Mouse (Mus musculus) neural tube, embryonic 15.5 days (tissue): ENCODE results near the gene Shank1. TPM values are rescaled to one million over a fixed set of nuclear protein-coding genes. Genes with fewer than 3 reads are reported as not detected.
A peak's percentile ranks its signal among the peaks of the same experiment; 100 is the strongest.

Experiments
- ATAC-seq: fragments of 200-750 bp; cut with Nextera tagmentation; 2 replicates; pipeline ENCODE4 v1.8.0; 2017; ENCODE audit warnings: mild to moderate bottlenecking, moderate TSS enrichment, moderate library complexity; ENCODE audit not compliant: low FRiP score
- H3K27ac ChIP-seq: fragments of 300-500 bp; sonication (generic); replicated peaks from 2 replicates; pipeline ENCODE4 v1.5.1; 2015; ENCODE audit warnings: mild to moderate bottlenecking, inconsistent platforms
- H3K27me3 ChIP-seq: fragments of 300-500 bp; sonication (generic); replicated peaks from 2 replicates; pipeline ENCODE4 v1.6.1; 2015; ENCODE audit warnings: inconsistent platforms
- H3K36me3 ChIP-seq: fragments of 300-500 bp; sonication (generic); 2 replicates; pipeline ENCODE4 v1.6.1; 2015; ENCODE audit warnings: inconsistent platforms
- H3K4me1 ChIP-seq: fragments of 300-500 bp; sonication (generic); 2 replicates; pipeline ENCODE4 v1.6.1; 2015; ENCODE audit warnings: inconsistent platforms
- H3K4me2 ChIP-seq: fragments of 300-500 bp; sonication (generic); 2 replicates; pipeline ENCODE4 v1.6.1; 2015; ENCODE audit warnings: inconsistent platforms, mild to moderate bottlenecking, moderate library complexity
- H3K4me3 ChIP-seq: fragments of 300-500 bp; sonication (generic); replicated peaks from 2 replicates; pipeline ENCODE4 v1.5.1; 2015; ENCODE audit warnings: mild to moderate bottlenecking, inconsistent platforms
- H3K9ac ChIP-seq: fragments of 300-500 bp; sonication (generic); replicated peaks from 2 replicates; pipeline ENCODE4 v1.6.1; 2015; ENCODE audit warnings: mild to moderate bottlenecking, inconsistent platforms
- H3K9me3 ChIP-seq: fragments of 300-500 bp; sonication (generic); replicated peaks from 2 replicates; pipeline ENCODE4 v1.6.1; 2016; ENCODE audit warnings: inconsistent platforms
- WGBS: fragments of 180-500 bp; shearing (Covaris S2); methylation state at CpG from one replicate; pipeline ENCODE4 v1.1.7; 2015; ENCODE audit warnings: mixed read lengths; 5-methylcytosine and 5-hydroxymethylcytosine counted together
- polyA plus RNA-seq: library from polyadenylated mRNA; unstranded; fragments of >200 nt; fragmentation: Nextera tagmentation; extraction: Ambion mirVana; gene quantifications from 2 replicates; pipeline ENCODE4 v1.2.1, GENCODE M21; 2015

Shank1 gene
- polyA plus RNA-seq: 38.1 and 47.6 TPM in 2 replicates

- 27% methylated on average over 7 of the region's 22 CpGs for WGBS
- ATAC-seq: no peak
- H3K27me3 ChIP-seq: no peaks in the 10 kb centered on the region
- H3K9ac ChIP-seq: peak within 1 kb of the TSS; percentile 77
- H3K9me3 ChIP-seq: no peaks in the 10 kb centered on the region
- H3K4me3 ChIP-seq: peak within 1 kb of the TSS; percentile 71
- H3K4me2 ChIP-seq: peak within 1 kb of the TSS; percentile 88
- H3K4me1 ChIP-seq: peaks cover 45% of the 10 kb centered on the region
- H3K27ac ChIP-seq: peak within 1 kb of the TSS; percentile 81
- peaks cover 22% of the 10 kb centered on the region for H3K36me3 ChIP-seq
Observed at GRCm38 (mm10) chr7:44309475-44310284, at the start of gene Shank1. TSS of gene Shank1 (plus strand) at chr7:44310253.

GRCm38 (mm10) chr7:44260410-44260809, 49.6 kb upstream of the Shank1 start:
- Histone ChIP-seq H3K4me1 (peaks cover 7% of the 10 kb centered on the region), H3K9me3 (no peaks in the 10 kb centered on the region), H3K9ac (no peak overlapping the region), H3K27me3 (0 out of 2 replicates have a peak, but pooled peaks cover 8% of the 10 kb centered on the region), H3K27ac (no peak overlapping the region), H3K36me3 (no peaks in the 10 kb centered on the region), H3K4me2 (no peak overlapping the region), H3K4me3 (no peak overlapping the region)
- 77% methylated on average over 6 of the region's 6 CpGs for WGBS
- ATAC-seq: no peak

GRCm38 (mm10) chr7:44261147-44261546, 48.9 kb upstream of the Shank1 start, which contains the start of gene Gm15517:
TSS of gene Gm15517 (plus strand) at chr7:44261447.
- Histone ChIP-seq H3K9me3 (no peaks in the 10 kb centered on the region), H3K4me1 (peaks cover 7% of the 10 kb centered on the region), H3K36me3 (no peaks in the 10 kb centered on the region), H3K27ac (no peak within 1 kb of the TSS), H3K4me3 (no peak within 1 kb of the TSS), H3K27me3 (0 out of 2 replicates have a peak, but pooled peaks cover 11% of the 10 kb centered on the region), H3K9ac (no peak within 1 kb of the TSS), H3K4me2 (no peak within 1 kb of the TSS)
- no peak for ATAC-seq
- 46% methylated on average over 5 of the region's 5 CpGs for WGBS

- Histone ChIP-seq H3K4me2 (peak overlapping the region; percentile 76), H3K27me3 (0 out of 2 replicates have a peak, but pooled peaks cover 11% of the 10 kb centered on the region), H3K36me3 (no peaks in the 10 kb centered on the region), H3K27ac (peak overlapping the region; percentile 75), H3K9ac (peak overlapping the region; percentile 47), H3K4me3 (peak overlapping the region; percentile 38), H3K9me3 (no peaks in the 10 kb centered on the region), H3K4me1 (peaks cover 7% of the 10 kb centered on the region)
- 1% methylated on average over 34 of the region's 34 CpGs for WGBS
- ATAC-seq: peak; percentile 87
Observed at GRCm38 (mm10) chr7:44262791-44263643, 47.0 kb upstream of the Shank1 start.

GRCm38 (mm10) chr7:44268117-44268516, 41.9 kb upstream of the Shank1 start:
- no peak overlapping the region for H3K9ac ChIP-seq
- no peaks in the 10 kb centered on the region for H3K9me3 ChIP-seq
- H3K4me2 ChIP-seq: no peak overlapping the region
- H3K27me3 ChIP-seq: peaks cover 7% of the 10 kb centered on the region; the same call in 1 of the 2 replicates
- no peak overlapping the region for H3K27ac ChIP-seq
- H3K4me1 ChIP-seq: peaks cover 4% of the 10 kb centered on the region
- H3K4me3 ChIP-seq: no peak overlapping the region
- WGBS: 83% methylated on average over 11 of the region's 11 CpGs
- H3K36me3 ChIP-seq: no peaks in the 10 kb centered on the region
- ATAC-seq: no peak

- Histone ChIP-seq H3K4me3 (no peak overlapping the region), H3K36me3 (no peaks in the 10 kb centered on the region), H3K27ac (no peak overlapping the region), H3K4me2 (no peak overlapping the region), H3K9me3 (no peaks in the 10 kb centered on the region), H3K4me1 (no peaks in the 10 kb centered on the region), H3K9ac (no peak overlapping the region), H3K27me3 (peaks cover 18% of the 10 kb centered on the region)
- ATAC-seq: no peak
- WGBS: 93% methylated on average over 2 of the region's 2 CpGs
Observed at GRCm38 (mm10) chr7:44269397-44269796, 40.7 kb upstream of the Shank1 start.

GRCm38 (mm10) chr7:44271309-44271708, 38.7 kb upstream of the Shank1 start:
- no peak overlapping the region for H3K9ac ChIP-seq
- no peak overlapping the region for H3K4me2 ChIP-seq
- H3K9me3 ChIP-seq: no peaks in the 10 kb centered on the region
- no peaks in the 10 kb centered on the region for H3K36me3 ChIP-seq
- H3K27ac ChIP-seq: no peak overlapping the region
- H3K27me3 ChIP-seq: peaks cover 15% of the 10 kb centered on the region
- 66% methylated on average over 2 of the region's 2 CpGs for WGBS
- ATAC-seq: peak; percentile 53; the same call in 1 of the 2 replicates
- no peak overlapping the region for H3K4me3 ChIP-seq
- H3K4me1 ChIP-seq: no peaks in the 10 kb centered on the region

- no peak overlapping the region for H3K4me3 ChIP-seq
- WGBS: 89% methylated on average over 7 of the region's 7 CpGs
- no peak overlapping the region for H3K27ac ChIP-seq
- no peak for ATAC-seq
- H3K9ac ChIP-seq: no peak overlapping the region
- H3K4me2 ChIP-seq: no peak overlapping the region
- H3K4me1 ChIP-seq: no peaks in the 10 kb centered on the region
- no peaks in the 10 kb centered on the region for H3K36me3 ChIP-seq
- H3K9me3 ChIP-seq: no peaks in the 10 kb centered on the region
- H3K27me3 ChIP-seq: peaks cover 15% of the 10 kb centered on the region
Observed at GRCm38 (mm10) chr7:44272546-44272945, 37.5 kb upstream of the Shank1 start.

- no peaks in the 10 kb centered on the region for H3K36me3 ChIP-seq
- 58% methylated on average over 7 of the region's 7 CpGs for WGBS
- no peaks in the 10 kb centered on the region for H3K4me1 ChIP-seq
- no peaks in the 10 kb centered on the region for H3K9me3 ChIP-seq
- H3K27me3 ChIP-seq: peaks cover 15% of the 10 kb centered on the region
- no peak overlapping the region for H3K4me3 ChIP-seq
- no peak for ATAC-seq
- no peak overlapping the region for H3K4me2 ChIP-seq
- no peak overlapping the region for H3K9ac ChIP-seq
- no peak overlapping the region for H3K27ac ChIP-seq
Observed at GRCm38 (mm10) chr7:44273446-44273845, 36.6 kb upstream of the Shank1 start.

- H3K4me1 ChIP-seq: no peaks in the 10 kb centered on the region
- no peak overlapping the region for H3K4me2 ChIP-seq
- WGBS: 39% methylated on average over 11 of the region's 11 CpGs
- no peak overlapping the region for H3K27ac ChIP-seq
- H3K4me3 ChIP-seq: no peak overlapping the region
- H3K9ac ChIP-seq: no peak overlapping the region
- H3K27me3 ChIP-seq: peaks cover 15% of the 10 kb centered on the region
- H3K36me3 ChIP-seq: no peaks in the 10 kb centered on the region
- no peaks in the 10 kb centered on the region for H3K9me3 ChIP-seq
- no peak for ATAC-seq
Observed at GRCm38 (mm10) chr7:44274096-44274495, 36.0 kb upstream of the Shank1 start.

- Histone ChIP-seq H3K9me3 (no peaks in the 10 kb centered on the region), H3K9ac (no peak overlapping the region), H3K4me1 (no peaks in the 10 kb centered on the region), H3K27me3 (peaks cover 13% of the 10 kb centered on the region; the same call in 1 of the 2 replicates), H3K27ac (no peak overlapping the region), H3K36me3 (no peaks in the 10 kb centered on the region), H3K4me2 (no peak overlapping the region), H3K4me3 (no peak overlapping the region)
- WGBS: 72% methylated on average over 3 of the region's 3 CpGs
- ATAC-seq: no peak
Observed at GRCm38 (mm10) chr7:44275546-44275945, 34.5 kb upstream of the Shank1 start.
